Mouse (Mus musculus): ENCODE results near the gene Crebrf.

Crebrf gene

DNA sequence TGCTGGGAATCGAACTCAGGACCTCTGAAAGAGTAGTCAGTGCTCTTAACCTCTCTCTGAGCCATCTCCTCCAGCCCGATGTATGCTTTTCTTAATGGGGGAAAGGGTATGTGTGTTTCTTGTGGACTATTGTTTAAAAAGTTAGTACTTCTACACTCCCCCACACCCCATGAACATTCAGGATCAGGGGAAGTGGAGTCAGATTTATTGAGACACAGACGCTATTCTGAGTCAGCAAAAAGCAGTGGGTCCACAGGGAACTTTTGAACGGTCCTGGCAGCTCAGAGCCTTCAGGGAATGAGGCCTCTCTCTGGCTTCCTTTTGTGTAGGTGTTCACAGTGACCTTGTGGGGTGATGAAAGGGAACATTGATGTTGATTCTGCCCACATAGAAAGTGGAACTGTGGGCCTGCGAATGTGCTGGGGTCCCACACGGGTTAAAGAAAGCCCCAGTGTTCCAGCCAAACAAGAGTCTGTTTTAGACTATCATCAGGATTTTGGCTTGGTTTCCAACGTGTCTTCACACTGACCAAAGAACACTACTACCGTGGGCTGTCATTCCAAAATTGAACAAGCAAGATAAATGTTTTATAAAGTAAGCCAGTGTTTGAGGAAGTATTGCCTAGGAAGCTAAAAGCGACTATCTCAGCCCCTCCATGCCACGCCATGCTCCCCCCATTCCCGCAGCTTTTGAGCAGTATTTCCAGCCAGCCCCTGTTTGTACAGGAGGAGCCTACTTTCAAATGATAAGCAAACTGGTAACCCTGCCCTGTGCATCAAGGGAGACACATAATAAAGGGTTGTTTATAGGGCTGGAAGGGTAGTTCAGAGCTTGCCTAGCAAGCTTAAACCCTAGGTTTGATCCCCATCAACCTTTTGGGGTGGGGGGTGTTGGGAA lies 9.7 kb upstream of the Crebrf start:
- peak; percentile 19 for DNase-seq (ENCODE audit: low read depth, low spot score)

DNA sequence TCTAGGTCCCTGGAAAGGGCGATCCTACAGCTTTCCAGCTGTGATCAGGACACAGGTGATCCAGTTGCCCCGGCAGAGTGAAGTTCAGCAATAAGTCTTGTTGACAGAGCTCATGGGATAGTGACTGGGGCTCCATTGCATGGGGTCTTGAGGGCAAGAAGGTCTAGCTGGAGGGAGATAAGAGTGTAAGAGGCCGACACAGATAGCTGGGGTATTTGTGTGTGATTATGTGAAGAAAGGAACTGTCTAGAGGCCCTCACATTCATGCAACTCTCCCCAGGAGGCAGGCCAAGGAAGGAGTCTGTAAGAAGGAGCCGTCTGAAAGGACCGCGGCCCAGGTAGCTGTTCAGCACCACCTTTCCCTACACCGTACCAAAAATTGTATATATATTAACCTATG lies 8.4 kb upstream of the Crebrf start:
- DNase-seq (ENCODE audit: low read depth, low spot score) = no peak

DNA sequence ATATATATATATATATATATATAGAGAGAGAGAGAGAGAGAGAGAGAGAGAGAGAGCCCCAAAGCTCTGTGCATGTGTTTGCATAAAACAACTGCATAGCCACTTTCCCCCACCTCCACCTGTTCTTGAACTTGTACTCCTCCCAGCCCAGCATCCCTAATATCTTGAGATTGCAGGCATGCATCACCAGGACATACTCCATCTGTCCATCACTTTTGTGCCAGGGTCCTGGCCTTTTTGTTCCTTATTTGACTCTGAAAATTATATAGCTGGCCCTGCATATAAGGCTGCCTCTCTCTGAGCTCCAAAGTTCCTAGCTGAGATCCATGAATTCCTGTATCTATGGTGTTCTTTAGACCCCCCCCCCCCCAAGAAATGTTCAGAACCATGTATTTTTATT lies 7.0 kb upstream of the Crebrf start:
- DNase-seq (ENCODE audit: low read depth, low spot score) = no peak

DNA sequence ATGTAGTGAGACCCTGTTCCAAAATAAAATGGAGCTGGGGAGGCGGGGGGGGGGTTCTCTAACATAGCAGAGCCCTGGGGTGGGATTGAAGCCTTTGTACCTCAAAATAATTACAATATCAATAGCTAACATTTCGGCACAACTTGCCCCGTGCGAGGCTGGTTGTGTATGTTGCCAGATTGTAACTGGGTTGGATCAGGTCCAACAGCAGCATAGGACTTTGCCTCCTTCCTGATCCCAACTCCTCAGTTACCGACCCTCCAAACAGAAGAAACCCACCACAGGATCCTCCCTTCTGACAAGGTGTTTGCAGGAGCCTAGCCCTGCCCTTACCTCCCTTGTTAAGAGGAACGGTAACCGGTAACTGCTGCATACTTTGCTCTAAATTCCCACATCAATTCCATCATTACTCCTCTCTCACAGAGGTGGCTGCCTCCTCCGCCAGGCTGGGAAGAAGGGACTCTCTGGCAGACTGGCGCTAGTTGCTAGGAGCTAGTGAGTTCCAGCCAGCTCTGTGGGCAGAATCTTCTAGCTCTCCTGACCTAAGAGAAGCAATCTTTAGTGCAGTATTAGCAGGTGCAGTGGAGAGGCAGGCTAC lies 6.4 kb upstream of the Crebrf start:
- DNase-seq (ENCODE audit: low read depth, low spot score) = no peak

DNA sequence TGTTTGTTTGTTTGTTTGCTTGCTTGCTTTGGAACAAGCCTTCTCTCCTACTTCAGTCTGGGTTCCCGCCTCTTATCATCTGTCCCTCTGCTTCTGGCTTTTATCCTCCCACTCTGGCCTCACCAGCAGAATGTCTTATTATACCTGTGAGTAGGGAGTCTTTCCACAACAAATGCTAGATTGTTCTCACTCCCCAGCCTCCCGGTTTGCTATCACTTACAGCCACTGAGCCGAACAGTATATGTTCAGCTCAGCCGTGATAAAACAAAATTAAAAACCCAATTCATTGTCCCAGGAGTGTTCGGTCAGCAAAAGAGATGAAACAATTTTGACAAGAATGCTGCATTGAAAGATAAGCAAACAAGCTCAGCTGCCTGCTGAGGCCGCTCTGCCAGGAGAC lies 5.4 kb upstream of the Crebrf start:
- DNase-seq (ENCODE audit: low read depth, low spot score) = no peak

DNA sequence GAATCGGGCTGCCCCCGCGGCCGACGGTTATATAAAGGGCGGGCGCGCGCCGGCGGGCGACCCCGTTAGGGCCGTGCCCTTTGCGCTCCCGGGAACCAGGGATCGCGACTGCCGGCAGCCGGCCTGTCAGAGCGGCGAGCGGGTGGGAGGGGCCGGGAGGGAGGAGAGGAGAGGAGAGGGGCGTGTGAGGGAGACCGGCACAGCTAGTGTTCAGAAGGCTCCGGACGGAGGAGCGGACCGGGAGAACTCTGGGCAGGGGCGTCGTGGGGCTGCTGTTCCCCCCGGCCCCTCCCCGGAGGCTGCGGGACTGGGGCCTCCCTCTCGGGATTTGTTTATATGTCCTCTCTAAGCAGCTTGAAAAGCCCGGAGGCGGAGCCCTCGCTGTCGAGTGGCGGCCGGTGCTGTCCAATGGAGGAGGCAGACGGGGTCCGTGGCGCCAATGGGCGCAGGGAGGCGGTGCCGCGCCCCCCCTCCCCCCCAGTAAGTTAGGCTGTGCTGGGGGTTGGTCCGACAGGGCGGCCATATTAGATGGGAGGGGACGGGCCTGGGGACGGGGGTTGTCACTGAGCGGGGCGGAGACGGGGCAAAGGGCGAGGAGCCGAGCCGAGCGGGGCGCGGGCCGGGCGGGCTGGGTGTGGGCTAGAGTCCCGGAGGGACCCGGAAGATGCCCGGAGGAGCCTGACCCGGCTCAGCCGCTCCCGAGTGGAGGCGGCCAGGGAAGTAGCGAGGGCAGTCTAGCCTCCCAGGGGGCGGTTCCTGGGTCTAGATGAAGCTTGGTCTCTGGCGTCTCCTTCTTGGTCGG lies 667 bp downstream of the Crebrf start:
- peak; percentile 98 for DNase-seq (ENCODE audit: low read depth, low spot score)

DNA sequence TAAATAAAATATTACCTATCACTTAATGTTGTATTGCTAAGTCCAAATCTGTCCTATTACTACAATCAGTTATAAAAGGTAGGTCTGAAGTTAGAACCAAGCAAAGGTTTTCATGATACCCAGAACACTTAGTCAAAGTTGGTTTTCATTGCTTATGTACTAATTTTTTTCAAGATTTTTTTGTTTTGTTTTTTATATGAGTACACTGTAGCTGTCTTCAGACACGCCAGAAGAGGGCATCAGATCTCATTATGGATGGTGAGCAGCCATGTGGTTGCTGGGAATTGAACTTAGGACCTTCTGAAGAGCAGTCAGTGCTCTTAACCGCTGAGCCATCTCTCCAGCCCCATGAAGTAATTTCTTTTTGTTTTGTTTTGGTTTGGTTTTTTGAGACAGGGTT lies 2.4 kb downstream of the Crebrf start:
- DNase-seq (ENCODE audit: low read depth, low spot score) = no peak

DNA sequence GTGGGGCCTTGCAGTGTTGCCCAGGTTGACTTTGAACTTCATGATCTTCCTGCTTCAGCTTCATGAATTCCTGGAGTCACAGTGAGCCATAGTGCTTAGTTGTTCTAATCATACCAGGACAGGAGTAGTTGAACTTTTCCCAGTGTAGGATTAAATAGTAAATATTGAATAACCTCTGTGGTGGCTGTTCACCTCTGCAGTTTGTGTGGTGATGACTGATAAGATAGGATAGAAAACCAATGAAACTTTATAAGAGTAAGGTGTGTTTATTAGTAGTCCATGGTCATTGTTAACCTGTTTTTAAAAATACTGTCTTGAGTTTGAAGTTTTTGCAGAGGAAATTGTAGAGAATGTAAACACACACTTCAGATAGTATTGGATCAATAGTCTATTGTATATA lies 4.0 kb downstream of the Crebrf start:
- no peak for DNase-seq (ENCODE audit: low read depth, low spot score)

DNA sequence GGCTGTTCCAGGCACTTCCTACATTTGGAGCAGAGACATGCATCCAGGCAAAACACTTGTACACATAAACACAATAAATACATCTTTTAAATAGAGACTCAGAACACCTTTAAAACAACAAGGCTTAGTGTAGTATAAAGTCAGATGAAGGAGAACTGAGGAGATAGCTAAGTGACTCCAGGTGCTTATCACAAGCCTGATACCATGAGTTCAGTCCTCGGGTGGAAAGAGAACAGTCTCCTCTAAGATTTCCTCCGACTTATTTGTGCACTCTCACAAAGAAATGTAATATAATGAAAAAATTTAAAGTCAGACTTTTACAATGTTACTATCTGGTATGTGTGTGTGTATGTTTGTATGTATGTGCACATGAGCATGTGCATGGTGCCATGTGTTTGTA lies 6.4 kb downstream of the Crebrf start:
- no peak for DNase-seq (ENCODE audit: low read depth, low spot score)

DNA sequence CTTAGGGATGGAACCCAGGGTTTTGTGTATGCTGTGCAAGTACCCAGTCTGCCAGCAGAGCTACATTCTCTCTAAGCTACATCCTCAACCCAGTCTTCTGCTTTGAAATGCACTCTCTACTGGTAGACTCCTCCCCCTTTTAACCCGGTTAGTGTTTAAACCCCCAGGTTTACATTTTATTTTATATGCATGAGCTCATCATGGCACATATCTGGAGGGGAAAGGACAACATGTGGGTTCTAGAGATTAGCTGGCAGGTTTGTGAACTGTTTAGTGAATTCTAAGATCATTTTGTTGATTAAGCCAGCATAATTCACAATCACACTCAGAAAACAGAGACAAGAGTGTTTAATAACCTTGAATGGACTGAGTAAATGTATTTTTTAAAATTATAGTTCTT lies 9.3 kb downstream of the Crebrf start:
- no peak for DNase-seq (ENCODE audit: low read depth, low spot score)

DNA sequence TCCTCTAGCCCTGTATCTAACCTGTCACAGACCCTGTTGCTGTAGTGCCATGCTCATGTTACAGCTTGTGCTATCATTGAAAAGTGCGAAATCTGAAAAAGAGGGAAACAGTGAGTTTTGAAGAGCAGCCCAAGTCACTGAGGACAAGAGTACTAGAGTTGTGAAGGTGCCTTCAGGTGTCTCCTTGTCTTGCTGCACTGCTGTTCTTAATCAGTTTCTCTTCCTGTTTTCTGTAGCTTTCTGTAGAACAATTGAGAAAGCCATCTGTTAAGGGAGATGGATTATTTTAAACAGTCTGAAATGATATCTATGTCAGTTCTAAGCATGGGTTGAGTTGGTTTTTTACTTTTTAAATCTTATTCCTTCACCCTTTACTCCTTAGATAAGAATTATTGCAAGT lies 11.2 kb downstream of the Crebrf start:
- no peak for DNase-seq (ENCODE audit: low read depth, low spot score)

DNA sequence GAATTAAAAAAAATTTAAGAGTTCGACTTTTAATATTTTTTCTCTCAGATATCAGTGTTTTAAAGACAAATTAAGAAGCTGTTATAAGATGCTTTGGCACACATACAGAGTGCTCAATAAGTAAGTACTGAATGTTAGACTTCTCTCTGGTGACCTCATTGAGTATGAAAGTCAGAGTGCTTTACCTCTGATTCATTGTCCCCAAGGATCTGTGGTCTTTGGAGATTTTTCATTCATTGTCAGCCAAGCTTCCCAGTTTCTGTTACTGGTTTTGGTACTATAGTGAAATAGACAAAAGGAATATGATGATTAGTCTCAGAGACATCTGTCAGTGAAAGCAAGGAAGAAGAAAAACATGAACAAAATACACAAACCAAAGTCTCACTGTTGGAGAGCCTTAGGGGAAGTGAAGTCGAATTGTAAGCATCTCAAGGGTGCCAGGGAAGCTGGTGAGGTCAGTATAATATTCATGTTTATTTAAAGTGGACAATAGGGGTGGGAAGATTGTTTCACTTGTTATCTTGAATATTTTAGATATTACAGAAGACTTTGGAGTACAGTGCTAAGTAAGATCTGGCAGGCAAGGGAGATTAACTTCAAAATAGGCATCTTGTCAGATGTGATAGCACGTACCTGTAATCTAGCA lies 11.8 kb downstream of the Crebrf start:
- no peak for DNase-seq (ENCODE audit: low read depth, low spot score)

DNA sequence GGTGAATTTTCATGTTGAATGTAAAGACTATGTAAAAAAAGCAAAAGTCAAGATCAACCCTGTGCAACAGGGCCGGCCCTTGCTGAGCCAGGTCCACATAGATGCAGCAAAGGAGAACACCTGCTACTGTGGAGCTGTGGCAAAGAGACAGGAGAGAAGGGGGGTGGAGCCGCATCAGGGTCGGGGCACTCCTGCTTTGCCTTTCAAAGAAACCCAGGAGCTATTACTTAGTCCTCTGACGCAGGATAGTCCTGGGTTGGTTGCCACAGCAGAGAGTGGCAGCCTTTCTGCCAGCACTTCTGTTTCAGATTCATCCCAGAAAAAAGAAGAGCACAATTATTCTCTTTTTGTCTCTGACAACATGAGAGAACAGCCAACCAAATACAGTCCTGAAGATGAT lies 27.1 kb downstream of the Crebrf start:
- no peak for DNase-seq (ENCODE audit: low read depth, low spot score)

DNA sequence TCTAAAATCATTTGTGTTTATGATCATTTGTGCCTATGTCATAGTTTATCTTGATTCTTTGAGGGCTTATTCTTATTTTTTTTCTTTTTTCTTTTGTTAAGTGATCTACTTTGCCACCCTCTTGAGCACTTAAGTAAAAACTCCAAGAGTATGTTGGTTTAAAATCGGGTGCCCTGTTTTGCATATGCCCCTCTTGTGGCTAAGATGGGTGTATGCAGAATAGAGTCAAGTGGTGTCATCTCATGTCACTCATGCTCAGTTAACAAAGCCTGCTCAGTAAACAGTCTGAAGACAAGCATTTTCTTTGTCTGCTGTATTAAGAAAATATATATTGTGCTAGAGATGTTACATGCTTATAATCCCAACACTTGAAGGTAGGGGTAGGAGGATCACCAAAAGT lies 27.8 kb downstream of the Crebrf start:
- DNase-seq (ENCODE audit: low read depth, low spot score) = no peak

DNA sequence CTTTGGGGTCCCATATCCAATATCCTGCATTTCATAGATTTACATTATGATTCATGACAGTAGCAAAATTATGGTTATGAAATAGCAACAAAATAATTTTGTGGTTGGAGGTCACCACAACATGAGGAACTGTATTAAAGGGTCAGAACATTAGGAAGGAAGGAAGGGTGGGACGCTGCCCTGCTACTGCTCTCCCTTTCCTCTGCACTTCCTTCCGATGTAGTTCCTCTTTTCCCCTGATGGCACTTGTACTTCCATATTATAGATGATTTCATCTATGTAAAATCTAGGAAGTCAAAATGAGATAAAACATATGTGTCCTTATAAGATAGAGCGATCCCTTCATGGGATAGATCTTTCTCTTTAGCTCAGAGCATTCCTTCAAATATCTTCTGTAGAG lies 34.5 kb downstream of the Crebrf start:
- DNase-seq (ENCODE audit: low read depth, low spot score) = no peak

DNA sequence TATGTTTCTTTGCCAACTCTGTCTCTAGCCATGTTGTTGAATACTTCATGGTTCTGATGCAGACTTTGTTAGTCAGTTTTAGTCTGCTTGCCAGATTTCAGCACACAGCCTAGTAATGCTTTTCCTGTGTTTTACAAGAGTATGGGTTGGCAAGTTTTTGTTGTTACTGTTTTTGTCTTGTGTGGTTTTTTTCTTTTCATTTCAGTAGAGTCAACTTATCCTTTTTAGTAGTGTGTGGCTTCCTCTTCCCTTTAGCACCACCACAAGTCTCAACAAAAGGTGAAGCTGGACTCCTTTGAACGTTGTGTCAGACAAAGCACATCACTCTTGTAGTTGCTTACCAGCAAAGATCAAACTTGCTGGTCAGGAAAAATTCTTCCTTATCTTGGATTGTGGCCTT lies 36.8 kb downstream of the Crebrf start:
- no peak for DNase-seq (ENCODE audit: low read depth, low spot score)

DNA sequence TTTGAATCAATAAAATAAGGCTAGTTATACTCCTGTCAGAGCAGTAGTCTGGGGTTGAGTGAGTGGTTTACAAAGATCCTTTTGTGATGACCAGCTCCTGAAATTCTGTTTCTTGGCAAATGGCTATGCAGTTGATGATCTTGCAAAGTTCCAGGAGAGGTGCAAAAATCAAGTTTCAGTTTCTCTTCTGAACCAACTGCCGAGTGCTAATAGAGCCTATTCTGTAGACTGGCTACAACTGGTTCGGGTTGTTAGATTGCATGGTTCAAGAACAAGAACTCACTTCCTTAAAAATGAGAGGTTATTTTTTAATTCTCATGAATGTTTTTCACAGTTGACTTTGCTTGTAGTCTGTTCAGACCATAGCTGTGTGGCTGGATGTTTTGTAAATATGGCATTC lies 38.0 kb downstream of the Crebrf start:
- no peak for DNase-seq (ENCODE audit: low read depth, low spot score)

DNA sequence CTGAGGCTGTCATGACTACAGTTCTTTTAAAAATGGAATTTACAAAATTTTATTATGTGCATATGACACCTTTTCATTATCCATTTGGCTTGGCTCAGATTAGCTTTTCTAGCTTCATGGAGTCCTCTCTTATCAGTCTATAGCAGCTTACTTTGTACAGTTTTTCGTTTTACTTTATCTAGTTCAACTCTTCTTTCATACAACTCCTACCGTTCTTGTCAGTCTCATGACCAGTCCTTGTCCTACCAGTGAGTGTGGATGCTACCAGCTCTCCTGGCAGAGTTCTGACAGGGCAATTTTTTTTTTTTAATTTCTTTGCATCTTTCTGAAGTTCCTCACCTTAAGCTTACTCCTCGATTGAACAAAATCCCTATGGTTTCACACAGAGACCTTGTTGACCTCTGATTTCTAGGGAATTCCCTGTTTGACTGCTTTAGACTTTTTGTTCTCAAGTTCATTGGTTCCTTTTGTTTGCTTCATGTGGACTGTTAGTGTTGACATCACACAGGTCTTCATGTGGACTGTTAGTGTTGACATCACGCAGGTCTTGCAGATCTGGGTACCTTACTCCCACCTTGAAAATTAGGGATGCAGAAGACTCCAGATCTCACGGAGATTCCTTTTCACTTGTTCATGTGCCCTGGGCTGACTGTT lies 51.8 kb downstream of the Crebrf start:
- no peak for DNase-seq (ENCODE audit: low read depth, low spot score)

DNA sequence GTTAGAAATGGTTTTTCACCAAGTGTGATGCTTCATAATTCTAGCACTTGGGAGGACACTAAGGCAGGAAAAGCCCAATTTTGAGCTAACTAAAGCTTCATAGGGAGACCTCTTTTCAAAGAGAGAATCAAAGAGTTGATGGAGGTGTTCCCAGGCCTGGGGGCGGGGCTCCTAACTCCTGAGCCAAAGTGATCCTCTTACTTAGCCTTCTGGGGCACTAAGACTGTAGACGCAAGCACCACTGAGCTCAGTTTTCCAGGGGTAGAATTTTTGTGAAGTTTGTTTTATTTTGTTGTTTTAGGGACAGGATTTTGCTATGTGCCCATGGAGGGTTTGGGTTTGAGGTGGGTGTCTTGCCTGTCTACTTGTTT lies 52.3 kb downstream of the Crebrf start:
- DNase-seq (ENCODE audit: low read depth, low spot score) = no peak

DNA sequence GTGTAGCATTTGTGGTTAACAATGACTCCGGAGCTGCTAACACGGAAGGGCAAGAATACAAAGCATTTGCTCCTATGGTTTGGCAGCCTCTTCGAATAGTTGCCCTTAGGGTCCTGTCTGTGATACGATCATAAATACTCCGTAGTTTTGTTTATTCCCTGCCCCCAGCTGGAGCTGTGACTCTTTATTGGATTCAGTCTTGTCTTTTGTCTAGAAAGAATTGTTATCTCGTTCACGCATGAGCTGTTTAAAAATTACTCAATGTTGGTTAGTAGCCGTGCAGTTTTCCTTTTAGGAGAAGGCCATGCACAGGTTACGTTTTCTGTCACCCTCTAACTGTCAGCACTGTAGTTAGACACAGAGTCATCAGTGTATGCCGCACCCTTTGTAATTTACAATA lies 60.8 kb downstream of the Crebrf start:
- DNase-seq (ENCODE audit: low read depth, low spot score) = peak; percentile 54

DNA sequence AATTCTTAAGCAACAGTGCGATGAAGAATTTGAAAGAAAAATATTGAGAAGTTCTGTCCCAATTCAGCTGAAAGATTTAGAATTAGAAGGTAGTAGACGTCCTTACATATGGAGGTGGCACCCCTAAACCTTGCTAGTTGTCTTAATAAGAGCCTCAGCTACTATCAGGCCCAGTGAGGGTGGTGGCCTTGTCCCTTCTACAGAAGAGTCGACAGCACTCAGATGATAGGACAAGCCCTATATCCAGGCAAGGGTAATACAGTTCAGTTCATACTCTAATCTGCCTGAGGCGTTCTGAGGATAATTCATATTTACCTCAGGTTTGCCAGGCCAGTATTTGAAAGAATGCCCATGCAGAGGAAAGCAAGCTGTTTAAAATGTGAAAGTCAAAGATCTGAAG lies 62.6 kb downstream of the Crebrf start:
- no peak for DNase-seq (ENCODE audit: low read depth, low spot score)

Measured in R1 (cell line).